35 mouse cellular contexts compared by ENCODE assay signal in genomic region chr4:57964143-57964542, GRCm38 (mm10). TPM values are rescaled to one million over a fixed set of nuclear protein-coding genes. Genes with fewer than 3 reads are reported as not detected.
DNase-seq lines count a peak whose midpoint lies in the region; ATAC-seq lines count a peak whose summit lies in the region.
"Had no signal": no experiment of that assay in that cellular context is flagged by ENCODE, and none has a peak within 500 bp of the region (broad histone marks: within the 10 kb centered on the region; RNA-seq: fewer than 3 reads in every experiment).

No protein-coding gene starts in this region.

- no peaks in the 10 kb centered on the region for H3K36me3 ChIP-seq in midbrain, embryonic 14.5 days (ENCODE audit: control insufficient read depth, insufficient read depth, low read length)
- no peaks in the 10 kb centered on the region for H3K36me3 ChIP-seq in midbrain, embryonic 10.5 days
- H3K36me3 ChIP-seq: embryonic facial prominence, embryonic 10.5 days; G1E; heart, embryonic 13.5 days; hindbrain, embryonic 12.5 days; liver, embryonic 13.5 days; neural tube, embryonic 12.5 days had no signal

- DNase-seq in adrenal gland, adult 8-10 months, result peak; percentile 28
- no peak for DNase-seq in adrenal gland, postnatal 25 days
- DNase-seq in midbrain, embryonic 14.5 days, result peak; percentile 28
- no peak for DNase-seq in midbrain, embryonic 10.5 days (ENCODE audit: low spot score)
- DNase-seq in adrenal gland, postnatal 14 days, result peak; percentile 46
- DNase-seq in cerebellum, adult 18-20 months, result no peak
- DNase-seq in cerebellum, adult 8-10 months, result no peak
- DNase-seq: B cell, adult 2 months; cerebellum, adult 9-10 months; gastrocnemius, postnatal 36 days; heart, adult 2 months; kidney, adult 8-10 months; kidney, postnatal 10 days; liver, embryonic 13.5 days; lung, adult 2 months; lung, postnatal 14 days; right cerebral cortex, postnatal 25 days; thymus, postnatal 14 days had no signal

- H3K27me3 ChIP-seq in midbrain, embryonic 14.5 days (ENCODE audit: control insufficient read depth, insufficient read depth, low read length), result no peaks in the 10 kb centered on the region
- H3K27me3 ChIP-seq in midbrain, embryonic 10.5 days (ENCODE audit: low read depth, poor library complexity, severe bottlenecking), result no peaks in the 10 kb centered on the region
- H3K27me3 ChIP-seq: CH12.LX; heart, embryonic 13.5 days; hindbrain, embryonic 12.5 days; liver, embryonic 13.5 days; megakaryocyte, embryonic 14.5 days; neural tube, embryonic 12.5 days had no signal

- no peak overlapping the region for H3K4me3 ChIP-seq in midbrain, embryonic 14.5 days (replicated peaks; ENCODE audit: low read depth, low read length)
- no peak overlapping the region for H3K4me3 ChIP-seq in midbrain, embryonic 10.5 days
- H3K4me3 ChIP-seq: embryonic facial prominence, embryonic 10.5 days; heart, adult 2 months; heart, embryonic 13.5 days; hindbrain, embryonic 12.5 days; left cerebral cortex, adult 2 months; liver, embryonic 13.5 days; megakaryocyte, embryonic 14.5 days; neural tube, embryonic 12.5 days had no signal

- no peak overlapping the region for H3K27ac ChIP-seq in midbrain, embryonic 14.5 days (replicated peaks; ENCODE audit: low read depth, low read length)
- H3K27ac ChIP-seq in midbrain, embryonic 10.5 days (replicated peaks), result no peak overlapping the region
- H3K27ac ChIP-seq: embryonic facial prominence, embryonic 10.5 days; heart, adult 2 months; heart, embryonic 13.5 days; hindbrain, embryonic 12.5 days; left cerebral cortex, adult 2 months; liver, embryonic 13.5 days; neural tube, embryonic 12.5 days had no signal

- no peaks in the 10 kb centered on the region for H3K9me3 ChIP-seq in midbrain, embryonic 14.5 days (ENCODE audit: control insufficient read depth, low read length)
- no peaks in the 10 kb centered on the region for H3K9me3 ChIP-seq in midbrain, embryonic 10.5 days (replicated peaks)
- H3K9me3 ChIP-seq: embryonic facial prominence, embryonic 10.5 days; G1E; heart, embryonic 13.5 days; hindbrain, embryonic 12.5 days; liver, embryonic 13.5 days; megakaryocyte, embryonic 14.5 days; neural tube, embryonic 12.5 days had no signal

- H3K9ac ChIP-seq in midbrain, embryonic 14.5 days (replicated peaks; ENCODE audit: low read length), result no peak overlapping the region
- H3K9ac ChIP-seq: heart, embryonic 13.5 days; hindbrain, embryonic 12.5 days; liver, embryonic 13.5 days; neural tube, embryonic 12.5 days had no signal

- no peaks in the 10 kb centered on the region for H3K4me1 ChIP-seq in midbrain, embryonic 14.5 days (ENCODE audit: control insufficient read depth, insufficient read depth, low read length)
- no peaks in the 10 kb centered on the region for H3K4me1 ChIP-seq in midbrain, embryonic 10.5 days
- H3K4me1 ChIP-seq: embryonic facial prominence, embryonic 10.5 days; heart, embryonic 13.5 days; hindbrain, embryonic 12.5 days; liver, embryonic 13.5 days; neural tube, embryonic 12.5 days had no signal

- 12% methylated on average over 1 of the region's 1 CpGs for WGBS in midbrain, embryonic 14.5 days
- WGBS in midbrain, embryonic 10.5 days, result 39% methylated on average over 1 of the region's 1 CpGs

- H3K4me2 ChIP-seq in midbrain, embryonic 14.5 days (ENCODE audit: low read length), result no peak overlapping the region
- H3K4me2 ChIP-seq: heart, embryonic 13.5 days; hindbrain, embryonic 12.5 days; liver, embryonic 13.5 days; neural tube, embryonic 12.5 days had no signal

- ATAC-seq in midbrain, embryonic 14.5 days (ENCODE audit: low FRiP score, low TSS enrichment), result no peak
- 0 out of 2 replicates have a peak, but pooled peaks have one; percentile 50 for ATAC-seq in megakaryocyte-erythroid progenitor cell, adult 5-6 weeks (replicated peaks; ENCODE audit: low FRiP score, low TSS enrichment, poor library complexity, severe bottlenecking)
- ATAC-seq: inflammation-experienced regulatory T-cells, adult 6 months had no signal

RNA-seq across cellular contexts. Expression of gene Txn1, which starts 7.9 kb away (rescaled TPM):
- 100 to 1,000 TPM; 215 to 295 (median 238) TPM for total RNA-seq in adrenal gland, adult 8-10 months (2022)
- 279 and 314 TPM in 2 replicates for total RNA-seq in adrenal gland, postnatal 25 days (2021)
- 282 and 334 TPM in 2 replicates for polyA plus RNA-seq in midbrain, embryonic 14.5 days (2014; fragmentation: Nextera tagmentation; extraction: Ambion mirVana)
- polyA plus RNA-seq in midbrain, embryonic 10.5 days (2016; fragmentation: Nextera tagmentation; extraction: Ambion mirVana), result 382 and 417 TPM in 2 replicates
- 239 and 245 TPM in 2 replicates for total RNA-seq in adrenal gland, postnatal 14 days (2021)
- 312 and 352 TPM in 2 replicates for total RNA-seq in megakaryocyte-erythroid progenitor cell, adult 5-6 weeks (2014; fragmentation: Nextera tagmentation)
- 194 and 197 TPM in 2 replicates for total RNA-seq in megakaryocyte-erythroid progenitor cell, adult 5-6 weeks (2017)

RNA-seq across cellular contexts. Expression of gene Txndc8, which starts 44.8 kb away (rescaled TPM):
- not detected for total RNA-seq in adrenal gland, adult 8-10 months (2022)
- not detected in 2 replicates for total RNA-seq in adrenal gland, postnatal 25 days (2021)
- not detected in 2 replicates for polyA plus RNA-seq in midbrain, embryonic 14.5 days (2014; fragmentation: Nextera tagmentation; extraction: Ambion mirVana)
- polyA plus RNA-seq in midbrain, embryonic 10.5 days (2016; fragmentation: Nextera tagmentation; extraction: Ambion mirVana), result not detected in 2 replicates
- not detected in 2 replicates for total RNA-seq in adrenal gland, postnatal 14 days (2021)
- total RNA-seq in megakaryocyte-erythroid progenitor cell, adult 5-6 weeks (2014; fragmentation: Nextera tagmentation), result not detected in 2 replicates
- not detected in 2 replicates for total RNA-seq in megakaryocyte-erythroid progenitor cell, adult 5-6 weeks (2017)
- total RNA-seq: CH12.LX; G1E; gastrocnemius, adult 18-20 months; gastrocnemius, postnatal 36 days; heart, adult 2 months; heart, postnatal 25 days; layer of hippocampus, postnatal 10 days; left cerebral cortex, adult 2 months; left cerebral cortex, postnatal 36 days had no signal
- polyA plus RNA-seq: cortical plate, adult 2 months; embryonic facial prominence, embryonic 10.5 days; G1E; heart, adult 2 months; heart, embryonic 13.5 days; hindbrain, embryonic 12.5 days; inflammation-experienced regulatory T-cells, adult 6 months; limb, embryonic 14.5 days; liver, embryonic 13.5 days; lung, adult 2 months; neural tube, embryonic 12.5 days; spleen, adult 2 months had no signal

RNA-seq across cellular contexts. Expression of gene D630039A03Rik, which starts 48.0 kb away (rescaled TPM):
- total RNA-seq in adrenal gland, adult 8-10 months (2022), result 10 to 100 TPM; 13.0 to 17.0 (median 15.0) TPM
- total RNA-seq in adrenal gland, postnatal 25 days (2021), result 9.2 and 10.0 TPM in 2 replicates
- 0.09 TPM in 1 of 2 replicates, not detected in the other for polyA plus RNA-seq in midbrain, embryonic 14.5 days (2014; fragmentation: Nextera tagmentation; extraction: Ambion mirVana)
- 0.07 and 0.10 TPM in 2 replicates for polyA plus RNA-seq in midbrain, embryonic 10.5 days (2016; fragmentation: Nextera tagmentation; extraction: Ambion mirVana)
- 9.0 and 9.4 TPM in 2 replicates for total RNA-seq in adrenal gland, postnatal 14 days (2021)
- 1.1 TPM in 1 of 2 replicates, not detected in the other for total RNA-seq in megakaryocyte-erythroid progenitor cell, adult 5-6 weeks (2014; fragmentation: Nextera tagmentation)
- total RNA-seq in megakaryocyte-erythroid progenitor cell, adult 5-6 weeks (2017), result not detected in 2 replicates
- total RNA-seq: CH12.LX; gastrocnemius, adult 18-20 months; gastrocnemius, postnatal 36 days had no signal
- polyA plus RNA-seq: G1E had no signal

Comparison
In these comparisons a context has a peak if more than half of its experiments do, and no peak if none do; other contexts are left out.
1. DNase-seq: peak in adrenal gland, adult 8-10 months (single experiment), midbrain, embryonic 14.5 days (single experiment) and adrenal gland, postnatal 14 days (single experiment); none in adrenal gland, postnatal 25 days (single experiment), midbrain, embryonic 10.5 days (single experiment), cerebellum, adult 18-20 months (0 of 2) and cerebellum, adult 8-10 months (single experiment).